Mouse (Mus musculus) bone marrow, adult 2 months (tissue): ENCODE data around the gene Hectd2.

Experiments used
- CTCF ChIP-seq: fragments of 200-500 bp; IDR thresholded peaks from 2 replicates; pipeline ENCODE4 v1.5.1; 2011; ENCODE audit warnings: low read length, control low read depth; ENCODE audit not compliant: control insufficient read depth, insufficient read depth
- POLR2A ChIP-seq: fragments of 200-500 bp; IDR thresholded peaks from 2 replicates; pipeline ENCODE4 v1.6.1; 2011; ENCODE audit warnings: low read depth, mild to moderate bottlenecking, control low read depth, low read length, borderline replicate concordance; ENCODE audit not compliant: control insufficient read depth

DNA sequence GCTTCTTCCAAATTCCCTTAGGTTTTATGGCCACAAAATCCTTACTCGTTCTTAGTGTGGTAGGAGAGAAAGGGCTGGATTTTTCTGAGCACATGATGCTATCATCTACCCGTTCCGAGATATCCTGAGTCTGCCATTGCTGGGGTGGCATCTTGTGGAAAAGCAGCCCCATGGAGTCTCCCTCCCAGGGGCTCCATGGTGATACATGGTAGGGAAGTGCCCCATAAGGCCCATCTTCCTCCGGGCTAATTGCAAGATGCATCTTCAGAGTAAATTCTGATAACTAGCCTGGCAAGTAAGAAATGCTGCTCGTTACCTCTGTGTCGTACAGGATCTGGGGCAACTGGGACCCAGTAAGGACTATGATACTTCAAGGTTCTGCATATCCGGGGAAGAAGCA lies 110.8 kb downstream of the Hectd2 start:
- TF ChIP-seq CTCF (no peak), POLR2A (no peak)
